Mouse (Mus musculus): Measurements from ENCODE around the gene Gm13030.

DNA sequence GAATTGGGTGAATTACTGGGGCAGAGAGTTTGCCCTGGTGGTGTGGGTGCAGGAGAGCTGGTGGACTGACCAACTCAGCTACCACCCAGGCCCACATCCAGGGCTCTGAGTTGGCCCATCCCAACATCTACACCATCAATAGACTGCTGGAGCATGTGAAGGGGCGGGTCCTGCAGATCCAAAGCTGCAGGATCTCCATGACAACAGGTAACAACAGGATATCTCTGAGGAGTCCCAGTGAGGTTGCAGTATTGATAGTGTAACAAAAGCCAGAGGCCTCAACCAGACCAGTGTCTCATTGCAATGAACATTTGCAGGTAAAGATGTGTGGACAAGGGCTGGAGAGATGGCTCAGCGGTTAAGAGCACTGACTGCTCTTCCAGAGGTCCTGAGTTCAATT is 52.7 kb downstream of the Gm13030 start:
- no peak for TF ChIP-seq POLR2A (IDR thresholded peaks at IDR 0.05; ENCODE audit: control insufficient read depth, low read depth, low read length)
- no peak for TF ChIP-seq CTCF (IDR thresholded peaks at IDR 0.05; ENCODE audit: control insufficient read depth, insufficient read depth, insufficient replicate concordance, low read depth, low read length)
